ENCODE assay signal across 17 mouse cellular contexts in genomic region chr1:51189008-51189407, GRCm38 (mm10).
"Had no signal": no experiment of that assay in that cellular context is flagged by ENCODE, and none has a peak within 500 bp of the region (broad histone marks: within the 10 kb centered on the region; RNA-seq: fewer than 3 reads in every experiment).

No protein-coding gene starts in this region.

- H3K4me2 ChIP-seq: liver, embryonic 11.5 days; liver, embryonic 13.5 days; liver, embryonic 15.5 days; midbrain, embryonic 11.5 days; midbrain, embryonic 13.5 days; midbrain, embryonic 15.5 days; neural tube, embryonic 12.5 days; stomach, embryonic 15.5 days had no signal

- H3K4me3 ChIP-seq: liver, embryonic 13.5 days; liver, embryonic 15.5 days; megakaryocyte, embryonic 14.5 days; midbrain, embryonic 13.5 days; midbrain, embryonic 15.5 days; neural tube, embryonic 12.5 days; stomach, embryonic 15.5 days had no signal

- H3K4me1 ChIP-seq: liver, embryonic 13.5 days; liver, embryonic 15.5 days; megakaryocyte, embryonic 14.5 days; midbrain, embryonic 13.5 days; neural tube, embryonic 12.5 days had no signal

- H3K9ac ChIP-seq: liver, embryonic 13.5 days; liver, embryonic 15.5 days; liver, postnatal 0 days; midbrain, embryonic 13.5 days; midbrain, embryonic 15.5 days; neural tube, embryonic 12.5 days; stomach, embryonic 15.5 days had no signal

- H3K27ac ChIP-seq: liver, embryonic 13.5 days; liver, embryonic 15.5 days; macrophage; midbrain, embryonic 13.5 days; midbrain, embryonic 15.5 days; neural tube, embryonic 12.5 days; stomach, embryonic 15.5 days; stomach, postnatal 0 days had no signal

- H3K27me3 ChIP-seq: liver, embryonic 13.5 days; liver, embryonic 15.5 days; megakaryocyte, embryonic 14.5 days; midbrain, embryonic 13.5 days; midbrain, embryonic 15.5 days; neural tube, embryonic 12.5 days; stomach, embryonic 15.5 days had no signal

- H3K36me3 ChIP-seq: liver, embryonic 13.5 days; liver, embryonic 15.5 days; midbrain, embryonic 13.5 days; midbrain, embryonic 15.5 days; neural tube, embryonic 12.5 days; stomach, embryonic 15.5 days had no signal

- DNase-seq: liver; liver, embryonic 13.5 days; liver, postnatal 0 days; right cerebral cortex, postnatal 14 days; thymus, adult 2 months; thymus, postnatal 25 days; thymus, postnatal 4 days had no signal

- H3K9me3 ChIP-seq: liver, embryonic 13.5 days; liver, embryonic 15.5 days; megakaryocyte, embryonic 14.5 days; midbrain, embryonic 13.5 days; midbrain, embryonic 15.5 days; neural tube, embryonic 12.5 days; stomach, embryonic 15.5 days had no signal

- ATAC-seq: liver, postnatal 0 days; midbrain, embryonic 13.5 days; midbrain, embryonic 15.5 days had no signal
